15 mouse cellular contexts compared by ENCODE assay signal in genomic region chr5:74438353-74438752, GRCm38 (mm10).
"Had no signal": no experiment of that assay in that cellular context is flagged by ENCODE, and none has a peak within 500 bp of the region (broad histone marks: within the 10 kb centered on the region; RNA-seq: fewer than 3 reads in every experiment).

No protein-coding gene starts in this region.

- H3K27ac ChIP-seq: neural tube, embryonic 15.5 days; stomach, embryonic 15.5 days; stomach, postnatal 0 days had no signal

- H3K36me3 ChIP-seq: neural tube, embryonic 15.5 days; stomach, embryonic 15.5 days had no signal

- H3K4me3 ChIP-seq: neural tube, embryonic 15.5 days; stomach, embryonic 15.5 days had no signal

- H3K27me3 ChIP-seq: neural tube, embryonic 15.5 days; stomach, embryonic 15.5 days had no signal

- H3K4me1 ChIP-seq: stomach, embryonic 15.5 days had no signal

- DNase-seq: retina, postnatal 1 day; right cerebral cortex, adult 18-20 months; right cerebral cortex, postnatal 14 days; right cerebral cortex, postnatal 25 days; right cerebral cortex, postnatal 4 days; spleen, adult 18-20 months; thymus, adult 18-20 months; thymus, adult 2 months; thymus, postnatal 14 days; thymus, postnatal 25 days; thymus, postnatal 36 days; thymus, postnatal 4 days had no signal

- H3K9ac ChIP-seq: neural tube, embryonic 15.5 days; stomach, embryonic 15.5 days had no signal

- H3K9me3 ChIP-seq: neural tube, embryonic 15.5 days; stomach, embryonic 15.5 days had no signal

- H3K4me2 ChIP-seq: neural tube, embryonic 15.5 days; stomach, embryonic 15.5 days had no signal
